Mouse (Mus musculus) spleen, postnatal 14 days (tissue): ENCODE data around the gene Eef1akmt1.
A peak's percentile ranks its signal among the peaks of the same experiment; 100 is the strongest.

Source experiments
- DNase-seq, 2 experiments: peaks; one replicate each; pipeline ENCODE4 v3.0.0; 2021 to 2022; ENCODE audit warnings: low spot score in 2 of 2

Eef1akmt1 gene

GRCm38 (mm10) chr14:57546557-57547021 is 24.8 kb downstream of the Eef1akmt1 start:
- DNase-seq: no peak

DNA sequence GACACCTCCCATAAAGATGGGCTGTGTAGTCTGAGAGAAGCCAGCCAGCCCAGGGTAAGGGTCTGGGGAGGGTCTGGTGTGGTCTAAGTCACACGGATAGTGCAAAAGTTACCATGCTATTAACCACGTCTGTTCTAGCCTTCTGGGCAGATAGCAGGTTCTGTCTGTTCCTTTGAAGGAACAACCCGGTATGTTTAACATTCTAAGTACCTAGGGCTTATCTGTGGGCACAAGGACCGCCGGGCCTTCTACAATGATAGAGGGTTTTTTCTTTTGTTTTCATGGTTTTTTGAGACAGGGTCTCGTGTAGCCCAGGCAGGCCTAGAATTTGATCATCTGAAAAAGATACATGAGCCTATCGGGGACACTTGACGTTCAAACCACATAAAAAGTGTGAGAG is 25.3 kb downstream of the Eef1akmt1 start:
- no peak for DNase-seq

GRCm38 (mm10) chr14:57545526-57545925 is 25.9 kb downstream of the Eef1akmt1 start:
- DNase-seq: no peak

- DNase-seq: no peak
Measured at GRCm38 (mm10) chr14:57543420-57544039, 27.9 kb downstream of the Eef1akmt1 start.

DNA sequence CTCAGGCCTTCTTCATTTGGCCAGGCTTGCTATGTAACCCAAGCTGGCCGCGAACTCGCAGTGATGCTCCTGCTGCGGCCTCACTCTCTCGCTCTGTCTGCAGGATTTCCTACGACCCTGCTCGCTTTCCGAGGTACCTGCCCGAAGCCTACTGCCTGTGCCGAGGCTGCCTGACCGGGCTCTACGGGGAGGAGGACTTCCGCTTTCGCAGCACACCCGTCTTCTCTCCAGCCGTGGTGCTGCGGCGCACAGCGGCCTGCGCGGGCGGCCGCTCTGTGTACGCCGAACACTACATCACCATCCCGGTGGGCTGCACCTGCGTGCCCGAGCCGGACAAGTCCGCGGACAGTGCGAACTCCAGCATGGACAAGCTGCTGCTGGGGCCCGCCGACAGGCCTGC is 29.2 kb downstream of the Eef1akmt1 start:
- DNase-seq: no peak

DNA sequence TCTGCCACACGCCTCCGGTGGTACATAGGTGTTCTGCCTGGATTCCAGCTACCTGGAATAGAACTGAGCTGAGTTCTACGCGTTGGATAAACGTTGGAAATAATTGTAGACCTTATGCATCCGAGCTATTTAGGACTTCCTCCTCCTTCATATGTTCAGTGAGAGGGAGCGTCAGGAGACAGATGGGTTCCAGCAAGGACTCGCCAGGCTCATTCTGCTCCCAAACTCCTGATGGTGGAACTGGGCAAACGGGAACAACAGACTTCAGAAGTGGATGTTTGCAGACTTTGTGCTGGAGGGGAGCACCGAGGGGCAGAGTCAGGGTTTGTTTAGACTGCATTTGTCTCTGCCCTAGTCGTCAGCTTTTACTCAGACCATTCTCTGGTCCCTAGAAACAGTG is 30.7 kb downstream of the Eef1akmt1 start:
- DNase-seq: no peak

- DNase-seq: no peak
Measured at GRCm38 (mm10) chr14:57537261-57538015, 34.0 kb downstream of the Eef1akmt1 start.

- DNase-seq: no peak
Measured at GRCm38 (mm10) chr14:57536820-57537219, 34.6 kb downstream of the Eef1akmt1 start.

DNA sequence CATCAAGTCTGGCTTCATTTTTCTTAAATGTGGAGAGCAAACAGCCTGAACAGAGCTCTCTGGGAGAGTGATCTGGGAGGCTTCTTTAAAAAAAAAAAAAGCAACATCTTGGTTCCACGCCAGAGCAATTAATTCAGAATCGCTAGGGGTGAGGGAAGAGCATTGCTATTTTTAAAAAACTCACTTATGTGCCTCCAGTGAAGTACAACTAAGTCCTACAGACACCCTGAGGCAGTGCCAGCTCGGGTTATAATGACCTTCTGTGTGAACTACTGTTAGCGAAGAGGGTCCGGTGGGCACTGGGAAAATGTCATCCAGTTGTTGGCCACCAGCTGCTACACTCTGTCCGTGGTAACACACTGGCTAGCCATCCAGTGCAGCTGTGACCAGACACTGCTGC is 35.8 kb downstream of the Eef1akmt1 start:
- no peak for DNase-seq

DNA sequence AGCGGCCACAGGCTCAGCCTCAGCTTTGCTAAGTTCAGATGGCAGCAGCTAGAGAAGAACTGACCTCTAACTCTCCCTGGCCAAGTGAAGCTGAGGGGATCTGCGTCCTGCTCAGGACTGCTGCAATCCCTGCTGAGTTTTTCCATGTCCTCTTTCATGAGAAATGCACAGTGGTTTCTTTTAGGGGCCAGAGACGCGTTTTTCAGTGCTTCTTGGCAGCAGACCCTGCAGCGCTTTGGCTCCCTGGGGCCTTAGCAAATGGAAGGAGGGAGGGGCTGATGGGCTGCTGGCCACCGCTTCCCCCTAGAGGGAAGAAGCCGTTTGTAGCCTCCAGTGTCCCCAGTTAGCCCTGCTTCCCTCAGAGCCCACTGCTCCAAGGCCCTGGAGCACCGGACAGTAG is 36.5 kb downstream of the Eef1akmt1 start:
- no peak for DNase-seq

DNA sequence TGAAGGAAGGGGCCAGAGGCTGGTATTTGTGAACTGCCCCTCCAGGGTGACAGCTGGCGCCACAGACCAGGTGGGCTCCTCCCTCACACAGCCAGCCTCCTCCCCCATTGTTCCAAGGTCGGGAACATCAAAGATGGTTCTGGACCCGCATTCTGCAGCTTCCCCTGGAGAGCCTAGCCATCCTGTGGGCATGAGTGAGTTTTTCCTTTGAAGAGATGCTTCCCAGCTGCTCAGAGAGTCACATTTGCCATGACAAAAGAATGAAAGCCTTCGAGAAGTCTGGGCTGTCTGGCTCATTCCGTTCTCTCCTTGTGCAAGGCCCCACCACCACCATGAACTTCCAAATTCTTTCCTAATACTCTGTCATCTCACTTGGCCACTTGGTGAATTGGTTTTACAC is 37.1 kb downstream of the Eef1akmt1 start:
- DNase-seq: no peak

- DNase-seq: no peak
Measured at GRCm38 (mm10) chr14:57533841-57534240, 37.6 kb downstream of the Eef1akmt1 start.

GRCm38 (mm10) chr14:57533214-57533613 is 38.2 kb downstream of the Eef1akmt1 start:
- peak in 1 of 2 experiments; percentile 32 for DNase-seq

DNA sequence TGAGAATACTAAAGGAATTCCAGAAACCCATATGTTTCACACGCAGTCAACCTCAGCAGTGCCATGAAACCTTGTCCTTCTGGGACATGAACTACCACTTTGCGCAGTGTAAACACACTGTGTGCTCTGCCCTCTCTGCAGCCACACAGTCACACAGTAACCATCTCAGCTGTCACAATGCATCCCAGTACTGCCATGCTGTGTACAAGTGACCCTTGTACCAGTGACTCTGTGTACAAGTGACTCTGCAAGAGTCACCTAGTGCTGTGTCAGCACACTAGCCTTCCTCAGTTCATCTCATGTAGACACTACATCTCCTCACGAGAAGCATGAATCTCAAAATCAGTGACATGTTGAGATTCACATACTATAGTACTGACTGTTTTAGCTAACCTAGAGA is 38.8 kb downstream of the Eef1akmt1 start:
- no peak for DNase-seq

GRCm38 (mm10) chr14:57529786-57530515 is 41.5 kb downstream of the Eef1akmt1 start:
- no peak for DNase-seq

- no peak for DNase-seq
Measured at GRCm38 (mm10) chr14:57529086-57529785, 42.2 kb downstream of the Eef1akmt1 start.

DNA sequence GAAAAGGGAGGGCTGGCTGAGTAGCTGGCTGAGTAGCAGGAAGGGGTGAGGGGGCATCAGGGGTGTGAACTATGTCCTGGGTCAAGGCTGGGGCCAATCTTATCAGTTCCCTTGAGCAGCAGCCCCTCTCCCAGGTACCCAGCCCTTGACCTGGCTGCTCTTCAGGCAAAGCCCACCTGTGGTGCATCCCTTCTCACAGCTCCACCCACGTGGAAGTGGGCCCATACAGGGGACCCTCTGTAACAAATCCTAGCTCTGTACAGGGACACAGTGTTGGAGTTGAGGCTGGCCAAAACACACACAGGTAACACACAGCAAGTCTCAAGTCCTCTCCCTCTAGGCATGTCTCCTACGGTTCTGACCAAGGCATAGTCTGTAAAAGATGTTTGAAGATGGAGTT is 43.8 kb downstream of the Eef1akmt1 start:
- DNase-seq: no peak

- no peak for DNase-seq
Measured at GRCm38 (mm10) chr14:57527122-57527521, 44.3 kb downstream of the Eef1akmt1 start.

- DNase-seq: no peak
Measured at GRCm38 (mm10) chr14:57526050-57526623, 45.3 kb downstream of the Eef1akmt1 start.

GRCm38 (mm10) chr14:57525388-57526049 is 45.9 kb downstream of the Eef1akmt1 start:
- peak in 1 of 2 experiments; percentile 23 for DNase-seq
